Mouse (Mus musculus) Muller cell, postnatal 12 days (primary cell): Measurements from ENCODE around the gene Tigar.
A peak's percentile ranks its signal among the peaks of the same experiment; 100 is the strongest.

Experiments
- DNase-seq: peaks from one replicate; pipeline ENCODE4 v3.0.0-alpha.2; 2015; ENCODE audit errors: inconsistent ontology term

Tigar gene

DNA sequence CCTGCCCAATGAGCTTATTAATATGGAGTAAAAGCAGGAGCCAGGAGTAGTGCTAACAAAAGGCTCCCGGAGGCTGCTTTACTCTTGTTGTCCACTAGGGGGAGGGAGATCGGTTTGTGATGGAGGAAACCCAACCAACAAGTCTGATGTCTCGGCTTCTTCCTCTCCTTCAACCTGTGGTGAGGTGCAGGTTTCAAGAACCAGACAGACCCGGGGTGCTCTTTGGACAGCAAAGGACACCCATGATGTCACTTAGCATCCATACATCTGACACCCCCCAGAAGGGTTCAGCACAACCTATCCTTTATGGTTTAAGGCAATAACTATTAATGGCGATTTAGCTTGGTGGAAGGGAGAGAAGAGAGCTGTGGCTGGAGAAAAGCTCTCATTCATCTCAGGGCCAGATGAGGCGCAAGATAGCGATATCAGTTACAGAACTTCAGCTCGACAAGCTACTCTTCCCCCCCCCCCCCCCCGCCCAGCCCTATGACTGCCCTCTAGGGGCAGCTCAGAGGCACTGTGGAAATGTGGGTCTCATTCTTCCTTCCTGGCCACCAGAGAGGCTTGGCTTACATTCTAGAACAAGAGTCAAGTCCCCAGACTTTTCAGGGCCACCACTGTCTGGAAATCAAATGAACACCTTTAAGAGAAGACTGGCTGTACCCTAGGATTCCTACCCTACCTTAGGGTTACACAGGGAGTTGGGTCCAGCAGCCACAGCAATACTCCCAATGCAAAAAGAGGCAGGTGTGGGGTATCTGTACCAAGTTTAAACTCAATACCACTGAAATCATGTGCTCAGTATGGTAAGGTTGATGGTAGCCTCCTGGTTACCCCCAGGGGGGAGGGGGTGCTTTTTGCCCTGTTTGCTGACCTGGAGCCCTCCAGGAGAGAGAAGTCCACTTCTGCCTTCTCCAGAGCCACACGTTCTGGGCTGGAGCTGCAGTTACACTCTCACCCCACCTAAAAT lies 33.1 kb upstream of the Tigar start:
- peak; percentile 62 for DNase-seq

DNA sequence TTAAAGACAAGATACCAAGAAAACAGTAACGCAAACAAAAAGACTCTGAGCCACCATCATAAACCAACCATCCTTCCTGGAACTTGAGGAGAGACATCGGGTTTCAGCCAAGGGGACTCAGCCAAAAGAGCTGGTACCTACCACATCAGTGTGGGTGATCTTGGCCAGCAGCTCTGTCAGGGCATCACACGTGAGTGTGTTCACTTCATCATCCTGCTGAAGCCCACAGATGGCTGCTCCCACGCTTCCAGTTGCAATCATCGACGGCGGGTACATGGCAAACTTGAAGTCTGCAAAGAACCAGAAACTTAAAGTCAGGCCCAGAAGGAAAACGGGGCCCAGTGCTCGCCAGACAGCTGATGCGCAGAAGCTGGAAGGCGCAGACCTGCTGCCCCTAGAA lies 29.6 kb upstream of the Tigar start:
- DNase-seq: no peak

DNA sequence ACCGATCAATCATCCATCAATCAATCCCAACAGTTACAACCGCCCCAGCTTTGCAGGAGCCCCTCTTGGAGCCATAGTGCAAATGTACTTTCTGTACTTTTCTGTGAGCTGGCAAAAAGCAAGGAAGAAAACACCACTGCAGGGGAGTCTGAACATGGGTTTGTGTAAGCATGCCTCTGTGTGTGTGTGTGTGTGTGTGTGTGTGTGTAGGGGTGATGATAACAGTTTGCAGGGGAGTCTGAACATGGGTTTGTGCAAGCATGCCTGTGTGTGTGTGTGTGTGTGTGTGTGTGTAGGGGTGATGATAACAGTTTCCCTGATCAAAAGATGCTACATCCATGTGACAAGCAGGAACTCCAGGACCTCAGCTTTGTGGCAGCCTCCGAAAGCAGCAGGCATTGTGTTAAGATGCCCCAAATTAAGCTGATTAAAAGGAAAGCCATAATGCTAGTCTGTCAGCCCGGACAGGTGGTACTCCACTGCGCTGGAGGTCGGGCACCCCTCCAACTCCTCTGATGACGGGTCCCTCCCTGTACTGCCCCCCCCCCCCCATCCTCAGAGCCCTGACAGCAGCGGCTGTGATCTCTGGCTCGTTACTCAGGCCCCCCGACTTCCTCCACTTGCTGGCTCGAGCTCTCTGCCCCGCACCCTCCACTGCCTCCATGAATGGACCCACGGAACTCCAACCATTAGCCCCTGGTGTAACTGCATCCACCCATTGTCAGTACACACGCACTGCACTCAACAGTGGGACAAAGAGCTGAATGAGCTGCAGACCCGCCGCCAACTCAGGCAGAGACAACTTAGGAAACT lies 24.3 kb upstream of the Tigar start:
- peak; percentile 14 for DNase-seq

DNA sequence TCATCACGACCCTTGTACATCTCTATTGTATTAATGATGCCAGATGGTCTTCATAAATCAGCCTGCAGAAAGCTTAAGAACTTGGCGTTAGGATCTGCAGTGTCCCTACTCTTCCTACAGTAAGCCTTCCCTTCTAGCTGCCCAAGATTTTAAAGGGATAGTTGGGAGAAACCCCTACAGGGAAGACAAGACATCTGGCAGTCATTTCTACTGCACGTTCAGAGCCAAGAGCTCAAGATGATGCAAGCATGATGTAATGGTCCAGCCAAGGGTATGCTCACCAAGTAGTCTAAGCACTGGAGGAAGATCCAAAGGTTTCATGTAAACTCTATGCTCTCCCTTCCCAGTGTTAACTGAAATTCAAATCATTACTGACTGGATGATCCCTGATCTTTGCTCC lies 23.4 kb upstream of the Tigar start:
- DNase-seq: no peak

DNA sequence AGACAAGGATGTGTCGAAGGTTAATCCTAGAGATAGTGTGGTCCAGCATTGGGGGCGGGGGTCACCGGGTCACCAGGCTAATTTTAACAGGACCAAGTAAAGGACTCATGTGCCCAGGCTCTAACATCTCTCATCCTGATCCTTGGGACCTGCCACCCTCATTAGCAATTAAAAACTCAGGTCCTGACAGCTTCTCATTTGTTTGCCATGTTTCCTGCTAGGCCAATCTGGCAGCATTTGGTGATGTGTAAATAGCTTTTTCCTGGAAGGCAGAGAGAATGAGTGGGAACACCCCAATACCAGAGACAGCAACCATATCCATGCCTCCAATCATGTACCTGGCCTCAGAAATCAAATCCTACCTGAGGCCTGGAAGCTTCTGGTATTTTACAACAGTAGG lies 22.6 kb upstream of the Tigar start:
- no peak for DNase-seq

DNA sequence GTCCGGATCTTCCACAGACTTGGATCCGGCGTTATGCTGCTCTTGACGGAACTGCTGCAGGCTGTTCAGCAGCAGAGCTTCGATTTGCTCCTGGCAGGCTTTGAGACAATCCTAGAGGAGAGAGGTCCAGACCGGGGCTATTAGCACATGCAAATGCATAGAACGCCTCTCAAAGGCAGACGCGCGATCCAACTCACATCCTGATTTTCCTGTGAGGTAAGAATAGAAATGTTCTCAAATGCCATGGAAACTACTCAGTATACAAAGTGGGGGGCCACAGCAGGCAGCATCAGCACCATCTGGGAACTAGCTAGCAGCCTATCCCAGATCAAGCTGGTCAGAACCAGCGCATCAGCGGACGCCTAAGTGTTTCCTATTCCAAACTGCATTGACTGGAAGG lies 21.0 kb upstream of the Tigar start:
- DNase-seq: no peak

DNA sequence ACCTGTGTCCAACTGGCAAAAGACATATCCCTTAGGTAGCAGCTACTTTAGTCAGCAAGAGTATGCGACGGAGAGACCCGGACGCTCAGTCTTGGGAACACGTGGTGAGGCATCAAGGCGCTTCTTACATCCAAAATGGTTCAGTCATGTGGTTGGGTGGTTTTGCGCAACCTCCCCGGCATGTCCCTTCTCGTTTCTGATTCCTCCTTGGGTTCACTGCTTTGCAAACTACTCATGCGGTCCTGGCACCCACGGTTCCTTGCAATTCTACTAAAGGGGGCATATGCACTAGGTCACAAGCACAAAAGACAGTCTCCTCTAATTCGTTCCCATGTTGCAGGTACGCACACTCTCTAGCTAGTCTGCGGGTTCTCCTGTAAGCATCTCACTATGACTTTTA lies 20.3 kb upstream of the Tigar start:
- no peak for DNase-seq

DNA sequence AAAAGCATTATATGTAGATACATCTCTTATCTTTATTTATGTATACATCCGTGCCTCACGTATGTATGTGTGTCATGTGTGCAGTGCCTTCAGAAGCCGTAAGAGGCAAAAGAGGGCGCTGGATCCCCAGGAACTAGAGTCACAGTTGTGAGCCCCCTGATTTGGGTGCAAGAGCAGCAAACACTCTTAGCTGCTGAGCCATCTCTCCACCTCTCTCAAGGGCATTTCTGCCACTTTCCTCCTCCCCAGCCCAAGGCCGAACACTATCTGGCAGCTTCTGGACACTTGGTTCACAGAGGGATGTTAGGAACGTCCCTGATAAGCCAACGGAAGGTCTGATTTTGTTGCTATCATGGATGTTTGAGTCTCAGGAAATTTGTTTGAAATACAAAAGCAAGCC lies 14.1 kb upstream of the Tigar start:
- no peak for DNase-seq

DNA sequence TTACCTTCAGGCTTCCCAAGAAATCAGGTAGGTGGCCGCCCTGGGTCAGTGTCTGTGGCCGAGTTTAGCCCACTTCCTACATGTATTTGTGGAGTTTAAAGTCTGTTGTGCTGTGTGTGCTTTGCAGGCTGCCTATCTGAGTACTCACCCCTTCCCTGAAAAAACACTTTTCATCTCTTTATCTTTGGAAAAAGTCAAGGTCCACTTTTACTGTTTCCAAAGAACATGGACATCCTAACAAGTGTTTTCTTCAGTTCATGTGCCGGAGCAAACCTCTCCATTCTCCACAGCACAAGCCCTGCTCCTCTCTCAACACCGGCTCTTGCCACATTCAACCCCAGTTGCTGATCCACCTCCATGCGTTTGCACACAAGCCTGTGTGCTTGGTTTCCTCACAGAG lies 13.6 kb upstream of the Tigar start:
- DNase-seq: no peak

DNA sequence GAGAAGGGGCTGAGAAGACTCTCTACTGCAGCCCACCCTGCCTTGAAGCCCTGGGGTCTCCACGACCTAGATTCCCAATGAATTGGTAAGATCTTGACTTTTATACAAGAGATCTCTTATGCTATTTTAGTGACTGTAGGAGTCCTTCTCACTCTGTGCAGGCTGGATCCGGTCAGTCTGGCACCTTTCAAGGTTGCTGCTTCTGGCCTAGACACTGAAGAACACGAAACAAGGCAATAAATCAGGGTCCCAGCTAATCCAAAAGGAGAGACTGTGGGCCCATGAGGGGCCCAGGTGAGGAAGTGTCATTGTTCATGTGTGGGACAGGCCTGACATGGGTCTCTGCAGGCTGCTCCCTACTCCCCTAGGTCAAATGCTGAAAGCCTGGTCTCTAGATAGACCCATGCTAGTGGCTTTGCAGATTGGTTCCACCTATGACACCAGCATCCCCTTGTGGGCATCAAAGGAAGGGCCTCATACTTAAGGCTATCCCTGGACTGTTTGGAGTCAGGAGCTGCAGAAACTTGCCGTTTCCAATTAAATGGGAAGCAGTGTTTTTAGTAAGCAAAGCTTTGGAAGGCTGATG lies 13.0 kb upstream of the Tigar start:
- no peak for DNase-seq

DNA sequence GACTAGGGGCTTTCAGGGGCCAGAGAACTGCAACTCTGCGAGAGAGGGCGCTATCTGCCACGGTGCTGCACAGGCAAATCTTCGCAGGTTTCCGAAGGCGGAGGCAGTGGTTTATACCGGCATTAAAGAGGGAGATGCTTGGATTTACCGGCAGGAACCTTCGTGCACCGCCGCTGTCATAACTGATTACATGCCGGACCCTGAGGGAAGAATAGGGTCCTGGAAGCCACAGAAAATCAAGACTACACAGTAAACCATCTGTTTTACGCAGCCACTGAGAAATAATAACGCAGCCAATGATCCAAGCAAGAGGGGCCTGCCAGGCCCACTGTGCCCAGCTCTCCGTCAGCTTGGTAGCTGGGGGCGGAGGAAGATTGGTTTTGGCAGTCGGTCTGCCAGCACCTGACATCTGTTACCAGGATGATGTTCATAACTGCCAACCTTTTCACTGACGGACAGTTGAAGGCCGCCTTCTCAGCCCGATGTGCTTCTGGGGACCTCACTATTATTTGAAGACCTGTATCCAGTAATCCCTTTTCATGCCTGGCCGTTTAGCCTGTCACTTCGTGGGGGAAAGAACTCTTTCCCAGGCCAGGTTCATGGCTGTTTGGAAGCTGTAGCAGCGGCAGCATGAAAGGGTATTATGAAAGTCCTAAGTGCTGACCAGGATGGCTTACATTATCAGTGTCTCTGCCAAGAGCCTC lies 5.5 kb upstream of the Tigar start:
- DNase-seq: no peak

DNA sequence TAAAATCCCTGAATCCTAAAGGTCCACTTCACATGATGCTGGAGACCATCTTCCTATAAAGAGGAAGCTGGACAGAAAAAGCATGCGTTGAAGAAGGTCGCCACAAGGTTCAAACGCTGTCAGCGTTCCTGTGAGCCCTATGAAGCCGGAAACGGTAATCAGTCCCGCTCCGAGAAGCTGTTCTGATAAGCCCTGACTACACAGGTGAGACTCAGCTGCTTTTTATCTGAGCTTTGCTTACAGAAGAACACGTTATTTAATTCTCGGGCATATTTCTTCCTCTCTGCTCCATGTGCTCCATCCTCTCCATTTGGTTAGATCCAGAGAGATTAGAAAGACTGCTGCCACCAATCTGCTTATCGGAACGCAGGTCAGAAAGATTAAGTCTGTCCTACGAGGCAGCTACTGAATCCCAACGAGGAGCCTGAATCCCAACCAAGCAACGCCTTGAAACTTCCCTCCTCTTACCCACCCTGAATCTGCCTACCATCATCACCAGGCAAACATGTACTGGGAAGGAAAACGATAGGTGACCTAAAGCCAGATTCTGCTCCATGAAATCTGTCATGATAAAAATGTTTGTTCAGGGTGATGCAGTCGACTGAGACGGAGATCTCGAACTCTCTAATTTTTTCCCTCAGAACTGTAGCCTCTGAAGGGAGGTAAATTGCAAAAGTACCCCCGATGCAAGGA lies 843 bp downstream of the Tigar start:
- DNase-seq: no peak

DNA sequence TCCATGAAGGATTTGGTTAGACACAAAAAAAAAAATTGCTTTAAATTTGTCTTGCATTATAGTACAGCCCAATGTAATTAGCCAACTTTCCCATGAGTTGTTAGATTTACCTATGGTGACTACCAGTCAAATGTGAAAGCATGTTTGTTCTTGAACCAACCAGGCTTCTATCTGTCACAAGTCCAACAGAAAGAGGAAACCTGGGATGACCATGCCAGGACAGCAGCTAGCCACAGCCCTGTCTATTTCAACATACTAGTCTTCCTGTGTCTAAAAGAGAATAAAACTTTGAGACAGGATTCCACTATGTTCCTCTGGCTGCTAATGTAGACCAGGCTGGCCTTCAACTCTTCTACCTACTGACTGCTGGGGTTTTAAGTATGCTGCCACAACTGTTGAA lies 1.9 kb downstream of the Tigar start:
- DNase-seq: no peak

DNA sequence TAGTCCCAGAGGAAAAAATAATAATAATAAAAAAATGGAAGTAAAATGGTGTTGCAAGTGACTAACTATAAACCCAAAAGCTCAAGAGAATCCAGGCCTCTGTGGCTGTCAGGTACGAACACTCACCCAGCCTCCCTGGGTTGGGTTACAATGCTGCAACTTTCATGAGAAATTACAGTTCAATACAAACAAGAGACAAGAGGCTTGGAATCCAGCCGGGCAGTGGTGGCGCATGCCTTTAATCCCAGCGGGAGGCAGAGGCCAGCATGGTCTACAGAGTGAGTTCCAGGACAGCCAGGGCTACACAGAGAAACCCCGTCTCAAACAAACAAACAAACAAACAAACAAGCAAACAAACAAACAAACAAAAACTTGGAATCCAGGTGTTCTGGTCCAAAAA lies 2.6 kb downstream of the Tigar start:
- no peak for DNase-seq

DNA sequence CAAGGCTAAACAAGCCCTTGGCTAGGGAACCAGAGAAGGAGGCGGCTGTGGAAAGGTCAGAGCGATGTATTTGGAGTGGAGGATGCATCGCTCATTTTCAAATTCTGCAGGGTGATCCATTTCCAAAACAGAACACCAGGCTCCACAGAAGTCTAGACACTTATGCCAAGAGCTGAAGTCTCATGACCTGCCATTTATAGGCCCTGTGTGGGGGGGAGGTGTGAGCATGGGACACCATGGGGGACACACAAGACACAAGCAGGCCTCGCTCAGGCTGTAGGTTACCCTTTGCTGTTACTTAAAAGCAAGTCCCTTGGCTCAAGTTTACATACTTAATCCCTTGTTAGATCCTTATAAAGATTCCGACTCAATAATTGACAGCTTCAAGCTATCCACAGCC lies 3.2 kb downstream of the Tigar start:
- no peak for DNase-seq

DNA sequence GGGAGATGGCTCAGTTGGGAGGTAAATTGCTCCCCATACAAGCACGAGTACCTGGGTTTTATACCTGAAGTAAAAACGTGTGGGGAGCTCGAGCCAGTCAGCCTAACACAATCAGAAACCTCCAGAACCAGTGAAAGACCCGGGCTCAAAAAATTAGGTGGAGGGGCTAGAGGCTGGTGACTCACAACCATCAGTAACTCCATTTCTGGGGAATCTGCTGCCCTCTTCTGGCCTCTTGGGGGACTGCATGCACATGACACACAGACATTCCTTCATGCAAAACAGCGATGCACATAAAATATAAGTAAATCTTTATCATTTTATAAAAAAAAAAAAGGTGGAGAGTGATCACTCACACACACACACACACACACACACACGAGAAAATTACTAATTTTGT lies 4.2 kb downstream of the Tigar start:
- no peak for DNase-seq

DNA sequence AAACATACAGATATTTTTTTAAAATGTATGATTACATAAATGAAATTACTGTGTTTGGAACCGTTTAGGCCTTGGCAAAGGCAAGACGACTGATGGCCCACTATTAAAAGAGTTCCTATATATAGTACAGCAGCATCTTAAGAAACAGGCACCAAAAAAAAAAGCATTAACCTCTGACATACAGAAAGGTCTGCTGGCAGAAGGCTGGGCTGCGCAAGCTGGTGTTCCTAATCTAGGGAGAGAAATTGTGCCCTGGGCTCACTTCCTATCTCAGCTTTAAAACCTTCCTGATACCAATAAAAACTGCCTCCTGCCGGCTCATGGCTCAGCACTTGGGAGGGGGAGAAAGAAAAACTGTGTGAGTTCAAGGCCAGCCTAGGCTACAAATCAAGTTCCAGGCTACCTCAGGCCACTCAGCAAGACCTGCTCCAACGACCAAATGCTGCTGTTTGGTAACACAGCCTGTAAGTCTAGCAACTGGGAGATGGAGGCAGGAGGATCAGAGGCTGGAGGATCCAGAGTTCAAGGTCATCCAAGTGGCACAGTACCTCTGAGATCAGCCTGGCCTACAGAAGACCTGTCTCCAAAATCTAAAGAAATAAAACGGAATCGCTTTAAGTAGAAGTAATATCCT lies 4.8 kb downstream of the Tigar start:
- DNase-seq: no peak

DNA sequence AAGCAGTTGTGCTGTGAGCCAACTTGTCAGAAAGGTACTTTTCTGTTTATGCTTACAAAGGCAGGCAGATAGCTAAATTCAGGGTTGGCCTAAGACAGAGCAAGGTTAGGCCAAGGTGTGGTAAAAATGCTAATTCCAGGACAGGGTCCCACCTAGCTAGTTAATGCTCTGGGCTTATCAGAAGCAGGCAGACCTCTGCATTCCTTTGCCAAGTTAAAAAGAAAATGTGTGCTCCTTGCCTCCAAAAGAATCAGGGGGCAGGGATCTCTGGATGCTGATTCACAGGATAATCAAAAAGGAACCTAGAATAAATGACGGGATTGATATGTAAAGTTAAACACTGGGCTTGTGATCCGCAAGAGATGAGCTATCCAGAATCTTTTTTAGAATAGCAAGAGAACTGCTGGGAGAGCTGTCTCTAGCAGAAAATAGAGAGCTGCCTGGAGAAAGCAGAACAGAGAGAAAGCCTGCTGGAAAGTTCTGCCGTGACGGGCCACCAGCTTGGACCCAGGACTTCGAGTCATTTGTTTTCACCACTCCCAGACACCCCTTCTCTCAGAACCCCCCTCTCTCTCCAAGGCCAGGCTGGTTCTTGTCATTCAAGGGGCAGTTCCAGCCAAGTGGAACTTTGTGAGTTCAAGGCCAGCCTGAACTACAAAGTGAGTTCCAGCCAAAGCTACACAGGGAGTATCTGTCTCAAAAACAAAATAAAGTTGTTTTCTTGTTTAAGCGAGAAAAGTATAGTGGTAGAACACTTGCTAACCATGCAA lies 5.7 kb downstream of the Tigar start:
- no peak for DNase-seq

DNA sequence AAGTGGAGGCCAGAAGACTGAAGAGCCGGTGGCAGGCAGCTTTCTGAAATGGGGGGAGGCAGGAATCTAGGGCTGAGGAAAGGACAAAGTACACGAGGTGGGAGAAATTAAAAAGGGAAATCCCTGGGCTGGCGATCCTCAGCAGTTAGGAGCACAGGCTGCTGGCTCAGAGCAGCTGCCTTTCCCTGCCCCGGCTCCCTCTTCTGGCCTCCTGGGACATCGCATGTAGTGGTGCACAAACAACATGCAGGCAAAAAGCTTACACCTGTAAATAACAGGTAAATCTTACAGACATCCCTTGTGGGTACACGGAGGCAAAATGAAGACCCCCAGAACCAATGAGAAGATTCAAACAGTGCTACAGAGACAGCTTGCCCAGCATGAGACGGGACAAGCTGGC lies 14.8 kb downstream of the Tigar start:
- DNase-seq: no peak

DNA sequence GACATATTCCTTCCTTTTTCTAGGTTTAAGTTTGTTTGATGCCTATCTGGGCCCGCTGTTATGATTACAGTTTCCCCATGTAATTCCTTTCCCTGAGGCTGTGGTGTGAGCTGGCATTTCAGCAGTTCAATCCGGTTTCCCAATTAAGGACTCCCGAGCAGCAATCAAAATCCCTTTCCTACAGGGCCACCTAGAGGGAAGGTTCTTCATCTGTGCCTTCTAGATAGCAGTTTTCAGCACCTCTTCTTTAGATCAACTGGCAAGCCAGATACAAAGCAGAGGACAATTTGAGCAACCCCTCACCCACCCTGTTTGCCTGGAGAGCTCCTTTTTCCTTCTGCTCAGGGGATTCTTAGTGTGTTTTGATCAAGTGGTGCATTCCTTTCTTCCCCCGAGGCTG lies 22.6 kb downstream of the Tigar start:
- no peak for DNase-seq
